Mouse (Mus musculus): ENCODE measurements around the gene Fam171a1.

- TF ChIP-seq POLR2A (IDR thresholded peaks at IDR 0.05; ENCODE audit: low read depth, low read length) (no peak), CTCF (conservative IDR thresholded peaks at IDR 0.05; ENCODE audit: insufficient read depth, insufficient read length, low read depth, low read length) (no peak)
Measured at GRCm38 (mm10) chr2:3206975-3207642, 93.1 kb downstream of the Fam171a1 start.
